Mouse (Mus musculus) gastrocnemius, postnatal 36 days (tissue): ENCODE results near the gene Tenm2. TPM values are rescaled to one million over a fixed set of nuclear protein-coding genes. Genes with fewer than 3 reads are reported as not detected.

ENCODE experiments used
- DNase-seq, 2 experiments: peaks; one replicate each; pipeline ENCODE4 v3.0.0; 2022
- intact Hi-C: fragments of 180-260 bp; cut with DNase I; formaldehyde crosslinking; loops from one replicate; pipeline ENCODE4 v1.15.1; 2025
- total RNA-seq, 2 experiments: library from RNA; stranded (reverse); gene quantifications; 2 replicates each; pipeline ENCODE4 v1.2.3; 2021

Gene Tenm2
- total RNA-seq, 2 experiments from 2014 or later: 0.26 to 0.57 TPM

- DNase-seq: no peak
- intact Hi-C loops: no loop called here
Observed at GRCm38 (mm10) chr11:37115188-37115587, 120.6 kb downstream of the Tenm2 start.

GRCm38 (mm10) chr11:37107069-37107468 is 128.7 kb downstream of the Tenm2 start:
- no peak for DNase-seq
- intact Hi-C loops: no loop called here

DNA sequence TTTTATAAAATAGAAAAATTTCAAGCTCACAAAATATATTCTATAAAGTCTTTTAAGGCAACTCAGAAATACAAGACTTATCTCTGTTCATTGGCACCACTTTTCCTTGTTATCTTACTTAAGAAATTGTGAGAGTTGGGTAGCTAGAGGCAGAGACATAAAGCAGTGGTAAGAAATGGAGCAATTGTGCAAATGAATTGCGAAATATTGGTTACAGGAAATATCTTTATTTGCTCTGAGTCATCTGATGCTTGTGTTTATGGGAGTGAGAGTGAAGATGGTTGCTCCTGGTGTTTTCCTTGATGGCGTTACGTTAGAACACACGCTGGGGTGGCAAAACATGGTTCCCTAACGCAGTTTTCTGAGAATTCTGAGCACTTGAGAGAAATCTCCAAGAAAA is 156.4 kb downstream of the Tenm2 start:
- intact Hi-C loops: no loop called here
- DNase-seq: no peak

GRCm38 (mm10) chr11:37076989-37077598 is 158.7 kb downstream of the Tenm2 start:
- intact Hi-C loops: no loop called here
- no peak for DNase-seq

- no peak for DNase-seq
- intact Hi-C loops: no loop called here
Observed at GRCm38 (mm10) chr11:37075349-37075748, 160.4 kb downstream of the Tenm2 start.

DNA sequence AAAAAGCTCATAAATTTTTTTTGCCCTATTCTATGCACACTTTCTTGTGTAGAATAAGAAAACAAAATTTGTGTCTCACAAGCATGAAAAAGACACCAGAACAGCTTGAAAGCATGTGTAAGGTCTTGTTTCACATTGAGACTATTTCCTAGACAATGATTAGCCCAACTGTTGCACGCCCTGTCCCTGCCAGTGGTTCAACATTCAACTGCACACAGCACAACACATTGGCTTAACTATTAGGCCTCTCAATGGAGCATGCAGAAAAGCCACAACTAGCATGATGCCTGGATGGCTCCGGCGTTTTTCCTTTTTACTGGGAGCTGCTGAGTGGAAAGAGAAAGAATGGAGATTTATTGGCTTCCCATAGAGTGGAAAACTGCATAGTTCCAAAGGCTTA is 170.3 kb downstream of the Tenm2 start:
- intact Hi-C loops: no loop called here
- no peak for DNase-seq

DNA sequence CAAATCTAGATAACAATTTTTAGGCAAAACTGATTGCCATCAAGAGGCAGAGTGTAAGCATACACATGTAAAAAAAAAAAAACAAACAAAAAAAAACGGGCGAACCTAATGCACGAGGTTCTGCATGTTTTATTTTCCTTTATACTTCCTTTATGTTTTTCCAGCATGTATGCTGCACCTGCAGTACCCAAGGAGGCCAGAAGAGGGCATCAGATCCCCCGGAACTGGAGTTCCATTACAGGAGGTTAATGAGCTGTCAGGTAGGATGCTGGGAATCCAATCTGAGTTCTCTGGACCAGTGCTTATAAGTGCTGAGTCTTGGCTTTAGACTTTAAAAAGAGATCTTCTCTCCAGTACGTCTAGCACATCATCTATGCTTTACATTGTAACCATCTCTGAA is 189.1 kb downstream of the Tenm2 start:
- DNase-seq: no peak
- intact Hi-C loops: no loop called here

DNA sequence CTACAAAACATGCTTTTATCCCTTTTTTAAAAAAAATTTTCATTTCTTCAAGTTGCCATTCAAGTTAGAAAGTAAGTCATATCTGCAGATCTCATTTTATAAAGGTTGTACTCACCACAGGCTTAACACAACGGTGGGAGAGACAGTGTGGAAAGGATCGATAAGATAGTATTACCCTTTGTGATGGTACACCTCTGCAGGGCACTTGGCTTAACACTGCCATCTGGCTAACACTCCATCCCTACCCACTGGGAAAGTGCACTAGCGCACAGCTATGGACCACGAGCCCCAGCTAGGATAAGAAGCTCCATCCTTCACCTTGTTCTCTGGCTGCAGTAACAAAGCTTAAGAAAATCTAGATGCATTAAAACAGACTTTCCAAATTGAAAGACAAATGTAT is 194.5 kb downstream of the Tenm2 start:
- DNase-seq: no peak
- intact Hi-C loops: no loop called here

- intact Hi-C loops: no loop called here
- DNase-seq: no peak
Observed at GRCm38 (mm10) chr11:37039283-37039682, 196.5 kb downstream of the Tenm2 start.

DNA sequence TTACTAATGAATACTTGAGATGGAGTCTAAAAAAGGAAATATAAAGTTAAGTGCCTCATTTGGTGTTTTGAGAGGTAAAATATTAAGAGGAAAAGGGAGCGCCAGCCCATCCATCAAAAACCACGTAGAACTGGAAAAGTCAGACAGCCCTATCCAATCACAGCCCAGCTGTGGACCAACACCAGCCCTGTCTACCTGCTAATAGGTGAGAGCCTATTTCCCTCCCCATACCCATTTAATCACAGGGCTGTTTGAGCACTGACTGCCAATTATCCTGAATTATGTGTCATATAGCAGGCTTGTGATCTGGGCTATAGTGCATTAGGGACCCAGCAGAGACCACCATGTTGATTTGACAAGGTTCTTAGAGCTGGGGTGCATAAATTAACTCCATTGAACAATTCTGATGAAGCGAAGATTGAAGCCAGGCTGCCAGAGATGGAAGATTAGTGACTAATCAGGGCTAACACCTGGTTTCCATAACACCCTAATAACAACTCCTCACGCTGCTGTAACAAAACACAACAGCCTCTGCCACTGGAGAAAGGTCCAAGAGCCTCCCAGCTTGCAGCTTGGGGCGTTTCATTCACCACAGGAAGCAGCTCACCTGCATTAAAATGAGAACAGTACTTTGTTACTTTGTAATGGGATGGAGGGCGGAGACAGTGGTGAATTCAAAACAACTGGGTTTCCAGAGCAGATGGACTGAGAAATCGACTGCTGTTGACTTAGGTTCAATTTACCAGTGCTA is 204.3 kb downstream of the Tenm2 start:
- DNase-seq: no peak
- intact Hi-C loops: no loop called here

GRCm38 (mm10) chr11:37011900-37012299 is 223.9 kb downstream of the Tenm2 start:
- intact Hi-C loops: no loop called here
- no peak for DNase-seq

GRCm38 (mm10) chr11:37009243-37009642 is 226.5 kb downstream of the Tenm2 start:
- intact Hi-C loops: no loop called here
- no peak for DNase-seq

- intact Hi-C loops: no loop called here
- DNase-seq: no peak
Observed at GRCm38 (mm10) chr11:36997668-36998067, 238.1 kb downstream of the Tenm2 start.

- intact Hi-C loops: no loop called here
- DNase-seq: no peak
Observed at GRCm38 (mm10) chr11:36990895-36991294, 244.9 kb downstream of the Tenm2 start.

- no peak for DNase-seq
- intact Hi-C loops: no loop called here
Observed at GRCm38 (mm10) chr11:36988776-36989565, 246.8 kb downstream of the Tenm2 start.

DNA sequence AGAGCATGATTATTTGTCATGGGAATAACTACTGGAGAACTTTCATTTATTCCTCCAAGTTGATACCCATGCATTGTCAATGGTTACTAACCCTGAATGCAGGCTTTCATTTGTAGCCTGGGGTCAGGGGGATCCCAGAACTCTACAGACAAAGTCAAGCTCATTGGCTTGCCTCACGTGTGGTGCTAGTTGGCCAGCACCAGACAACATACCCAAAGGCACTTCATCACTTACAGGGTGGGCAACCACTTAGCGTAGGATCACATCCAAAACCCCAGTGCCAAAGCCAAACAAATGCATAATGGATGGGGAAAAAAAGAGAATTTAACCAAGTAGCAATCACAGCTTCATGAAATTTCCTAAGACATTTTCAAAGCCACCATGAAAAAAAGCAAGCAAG is 261.6 kb downstream of the Tenm2 start:
- no peak for DNase-seq
- intact Hi-C loops: no loop called here

GRCm38 (mm10) chr11:36958102-36958501 is 277.7 kb downstream of the Tenm2 start:
- intact Hi-C loops: no loop called here
- DNase-seq: no peak

DNA sequence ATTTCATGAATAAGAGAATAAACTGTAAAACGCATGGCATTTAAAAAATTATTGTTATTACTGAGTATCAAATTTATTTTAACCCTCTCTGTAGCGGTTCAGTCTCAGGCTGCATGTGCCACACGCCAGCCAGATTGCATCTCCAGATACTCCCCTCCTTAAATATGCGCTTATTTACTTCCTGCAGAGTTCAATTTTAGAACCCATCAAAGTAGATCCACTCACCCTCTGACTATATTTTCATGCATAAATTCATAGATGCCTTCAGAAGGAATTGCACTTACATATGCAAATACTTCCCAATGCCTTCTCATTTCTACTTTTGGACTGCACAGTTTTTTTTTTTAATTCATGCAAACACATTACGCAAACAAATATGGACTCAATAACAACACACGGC is 294.3 kb downstream of the Tenm2 start:
- intact Hi-C loops: no loop called here
- no peak for DNase-seq

DNA sequence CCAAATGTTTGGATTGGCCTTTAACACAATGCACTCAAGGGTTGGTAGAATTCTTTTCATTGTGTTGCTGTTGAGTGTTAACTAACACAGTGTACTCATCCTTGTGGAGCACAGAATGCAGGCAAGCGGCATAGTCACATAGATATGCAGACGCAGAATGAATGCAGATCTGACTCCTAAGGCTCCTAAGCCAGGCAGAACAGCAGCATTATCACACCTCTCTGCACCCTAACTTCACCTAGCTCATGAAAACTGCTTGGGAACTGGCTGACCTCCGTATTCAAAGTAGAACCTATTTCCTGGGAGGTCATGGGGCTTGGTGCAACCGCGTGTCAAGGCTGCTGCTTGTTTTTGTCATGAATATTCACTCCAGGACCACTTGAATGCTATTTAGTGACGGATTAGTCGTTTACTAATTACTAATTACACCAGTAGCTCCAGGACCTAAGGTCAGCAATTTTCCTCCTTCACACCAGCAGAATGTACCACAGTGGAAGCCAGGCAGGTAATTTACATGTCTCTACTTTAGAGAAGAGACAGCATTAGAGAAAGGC is 295.1 kb downstream of the Tenm2 start:
- intact Hi-C loops: no loop called here
- no peak for DNase-seq

DNA sequence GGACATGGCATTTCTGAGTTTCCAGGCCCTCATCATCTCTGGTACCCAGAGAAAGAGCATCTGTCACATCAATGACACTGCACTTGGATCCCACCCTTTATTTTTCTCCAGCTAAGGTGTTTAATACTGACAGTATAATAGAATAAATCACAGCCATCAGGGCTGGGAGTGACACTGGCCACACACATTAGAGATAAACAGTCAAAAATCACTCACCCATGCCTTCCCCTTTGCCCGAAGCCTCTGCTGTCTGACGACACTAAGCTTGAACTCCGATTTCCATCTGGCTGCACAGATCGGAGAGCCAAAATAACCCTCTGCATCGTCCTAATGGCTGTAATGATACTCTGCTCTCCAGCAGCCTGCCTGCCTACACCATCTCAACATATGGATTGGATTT is 305.9 kb downstream of the Tenm2 start:
- no peak for DNase-seq
- intact Hi-C loops: no loop called here

GRCm38 (mm10) chr11:36926705-36927406 is 308.9 kb downstream of the Tenm2 start:
- DNase-seq: no peak
- intact Hi-C loops: no loop called here
